Mouse (Mus musculus) megakaryocyte, embryonic 14.5 days (primary cell): Measurements from ENCODE around the gene Olfr554. TPM values are rescaled to one million over a fixed set of nuclear protein-coding genes. Genes with fewer than 3 reads are reported as not detected.

Experiments used
- H3K27me3 ChIP-seq: replicated peaks from 2 replicates; pipeline ENCODE3; 2012; ENCODE audit warnings: inconsistent platforms
- H3K36me3 ChIP-seq: replicated peaks from 2 replicates; pipeline ENCODE3; 2012; ENCODE audit warnings: low read length, inconsistent platforms, mixed read lengths
- H3K4me1 ChIP-seq: 2 replicates; pipeline ENCODE4 v1.6.1; 2012; ENCODE audit warnings: inconsistent platforms
- H3K4me3 ChIP-seq: replicated peaks from 2 replicates; pipeline ENCODE3; 2012; ENCODE audit warnings: moderate library complexity, mild to moderate bottlenecking, inconsistent platforms
- H3K9me3 ChIP-seq: 2 replicates; pipeline ENCODE4 v1.6.1; 2012; ENCODE audit warnings: inconsistent platforms
- FLI1 ChIP-seq: IDR thresholded peaks from 2 replicates; pipeline ENCODE4 v1.6.1; 2012; ENCODE audit warnings: low read length, inconsistent platforms, mixed read lengths
- GATA1 ChIP-seq: IDR thresholded peaks from 3 replicates; pipeline ENCODE4 v1.6.1; 2012; ENCODE audit warnings: mixed read lengths, low read length, inconsistent platforms, borderline replicate concordance
- polyA plus RNA-seq: library from polyadenylated mRNA; stranded (reverse); fragments of >175 nt; gene quantifications from 2 replicates; pipeline ENCODE4 v1.2.3, GENCODE M21; 2012; ENCODE audit warnings: low replicate concordance; ENCODE audit not compliant: insufficient read depth

Olfr554 gene
- polyA plus RNA-seq, 1 experiment = not detected

DNA sequence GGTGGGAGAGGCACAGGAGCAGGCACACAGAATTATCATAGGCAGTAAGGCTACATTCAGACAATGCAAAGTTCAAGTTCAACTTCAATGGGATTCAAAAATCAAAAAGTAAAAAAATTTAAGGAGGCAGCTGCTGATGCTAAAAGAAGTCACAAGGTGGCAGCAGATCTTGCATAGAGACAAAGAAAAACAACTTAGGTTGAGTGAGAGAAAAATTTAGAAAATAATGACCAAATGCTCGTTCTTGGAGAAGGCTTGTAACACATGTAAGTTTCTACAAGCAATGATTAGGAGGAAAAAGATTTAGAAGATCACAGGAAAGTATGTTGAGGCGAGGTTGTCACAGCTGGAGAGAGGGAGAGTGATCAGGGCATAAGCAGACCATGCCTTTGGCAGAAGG is 27.1 kb downstream of the Olfr554 start:
- Histone ChIP-seq H3K4me1 (no peaks in the 10 kb centered on the region), H3K4me3 (no peak overlapping the region), H3K27me3 (no peaks in the 10 kb centered on the region), H3K9me3 (no peaks in the 10 kb centered on the region), H3K36me3 (no peaks in the 10 kb centered on the region)
- TF ChIP-seq GATA1 (no peak), FLI1 (no peak)

- Histone ChIP-seq H3K27me3 (no peaks in the 10 kb centered on the region), H3K4me1 (peaks cover 10% of the 10 kb centered on the region), H3K4me3 (no peak overlapping the region), H3K36me3 (peaks cover 24% of the 10 kb centered on the region), H3K9me3 (no peaks in the 10 kb centered on the region)
- TF ChIP-seq FLI1 = no peak
- no peak for TF ChIP-seq GATA1
Measured at GRCm38 (mm10) chr7:102676225-102676624, 38.0 kb downstream of the Olfr554 start.

DNA sequence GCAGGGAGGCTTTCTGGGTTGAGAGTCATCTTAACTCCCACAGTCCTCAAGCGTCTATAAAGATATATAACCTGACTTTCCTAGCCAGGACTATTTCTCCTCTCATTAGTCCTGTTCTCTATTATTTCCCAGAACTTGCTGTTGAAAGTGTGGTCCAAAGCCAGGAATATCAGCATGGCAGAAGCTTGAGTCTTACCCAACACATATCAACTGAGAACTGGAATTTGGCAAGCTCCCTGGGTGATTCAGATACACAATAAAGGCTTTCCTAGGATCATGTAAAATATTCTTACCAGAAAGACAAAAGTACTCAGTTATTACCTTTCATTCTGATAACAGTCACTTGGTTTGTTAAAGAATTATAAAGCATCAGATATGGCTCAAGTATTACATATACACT is 43.7 kb downstream of the Olfr554 start:
- H3K4me3 ChIP-seq = no peak overlapping the region
- no peaks in the 10 kb centered on the region for H3K27me3 ChIP-seq
- TF ChIP-seq FLI1 (no peak), GATA1 (no peak)
- H3K36me3 ChIP-seq = peaks cover 48% of the 10 kb centered on the region
- peaks cover 7% of the 10 kb centered on the region for H3K4me1 ChIP-seq
- H3K9me3 ChIP-seq = no peaks in the 10 kb centered on the region

- peak within 1 kb of the TSS; percentile 93 for H3K4me3 ChIP-seq
- H3K9me3 ChIP-seq = no peaks in the 10 kb centered on the region
- no peaks in the 10 kb centered on the region for H3K27me3 ChIP-seq
- no peak for TF ChIP-seq FLI1
- no peak for TF ChIP-seq GATA1
- peaks cover 13% of the 10 kb centered on the region for H3K4me1 ChIP-seq
- peaks cover 18% of the 10 kb centered on the region for H3K36me3 ChIP-seq
Measured at GRCm38 (mm10) chr7:102686944-102687501, 48.8 kb downstream of the Olfr554 start, which contains the start of gene Trim68. TSS of gene Trim68 (minus strand) at chr7:102687327.

Other genes with a start within 250 kb of the Olfr554 start
- gene Rrm1, start 196.7 kb upstream of the Olfr554 start, polyA plus RNA-seq = 13.8 and 46.6 TPM in 2 replicates
- gene Olfr543, start 156.8 kb upstream of the Olfr554 start, polyA plus RNA-seq = not detected in 2 replicates
- gene Olfr544, start 150.1 kb upstream of the Olfr554 start, polyA plus RNA-seq = not detected in 2 replicates
- not detected in 2 replicates for gene Olfr545, start 138.9 kb upstream of the Olfr554 start, polyA plus RNA-seq
- not detected in 2 replicates for gene Olfr547, start 103.7 kb upstream of the Olfr554 start, polyA plus RNA-seq
- gene Olfr548-ps1, start 97.5 kb upstream of the Olfr554 start, polyA plus RNA-seq = not detected in 2 replicates
- not detected in 2 replicates for gene Olfr549, start 88.6 kb upstream of the Olfr554 start, polyA plus RNA-seq
- 0.60 and 3.0 TPM in 2 replicates for gene Trim21, start 72.9 kb upstream of the Olfr554 start, polyA plus RNA-seq
- gene Olfr550, start 67.0 kb upstream of the Olfr554 start, polyA plus RNA-seq = not detected in 2 replicates
- gene Olfr551, start 46.5 kb upstream of the Olfr554 start, polyA plus RNA-seq = not detected in 2 replicates
- 0.06 and 3.2 TPM in 2 replicates for gene Olfr552, start 40.7 kb upstream of the Olfr554 start, polyA plus RNA-seq
- not detected in 2 replicates for gene Olfr553, start 20.2 kb upstream of the Olfr554 start, polyA plus RNA-seq
- not detected in 2 replicates for gene Olfr555, start 20.4 kb downstream of the Olfr554 start, polyA plus RNA-seq
- gene Olfr556, start 26.5 kb downstream of the Olfr554 start, polyA plus RNA-seq = not detected in 2 replicates
- gene Trim68, start 48.9 kb downstream of the Olfr554 start, polyA plus RNA-seq = 0.73 and 1.0 TPM in 2 replicates
- gene Olfr557, start 57.5 kb downstream of the Olfr554 start, polyA plus RNA-seq = not detected in 2 replicates
- not detected in 2 replicates for gene Olfr558, start 63.8 kb downstream of the Olfr554 start, polyA plus RNA-seq
- gene Olfr33, start 80.6 kb downstream of the Olfr554 start, polyA plus RNA-seq = not detected in 2 replicates
- not detected in 2 replicates for gene Olfr559, start 89.1 kb downstream of the Olfr554 start, polyA plus RNA-seq
- gene Olfr560, start 120.9 kb downstream of the Olfr554 start, polyA plus RNA-seq = 0.17 TPM in 1 of 2 replicates, not detected in the other
- gene Olfr78, start 121.0 kb downstream of the Olfr554 start, polyA plus RNA-seq = not detected in 2 replicates
- not detected in 2 replicates for gene Olfr561, start 132.8 kb downstream of the Olfr554 start, polyA plus RNA-seq
- gene Olfr564, start 165.0 kb downstream of the Olfr554 start, polyA plus RNA-seq = not detected in 2 replicates
- gene Olfr566, start 220.3 kb downstream of the Olfr554 start, polyA plus RNA-seq = not detected in 2 replicates
- not detected in 2 replicates for gene Olfr568, start 238.7 kb downstream of the Olfr554 start, polyA plus RNA-seq